Mouse (Mus musculus) kidney, postnatal 36 days (tissue): ENCODE measurements around the gene Tpgs1.

Experiments
- DNase-seq, 2 experiments: peaks; one replicate each; pipeline ENCODE4 v3.0.0; 2021 to 2022; ENCODE audit warnings: mixed read lengths in 2 of 2

Tpgs1 gene

DNA sequence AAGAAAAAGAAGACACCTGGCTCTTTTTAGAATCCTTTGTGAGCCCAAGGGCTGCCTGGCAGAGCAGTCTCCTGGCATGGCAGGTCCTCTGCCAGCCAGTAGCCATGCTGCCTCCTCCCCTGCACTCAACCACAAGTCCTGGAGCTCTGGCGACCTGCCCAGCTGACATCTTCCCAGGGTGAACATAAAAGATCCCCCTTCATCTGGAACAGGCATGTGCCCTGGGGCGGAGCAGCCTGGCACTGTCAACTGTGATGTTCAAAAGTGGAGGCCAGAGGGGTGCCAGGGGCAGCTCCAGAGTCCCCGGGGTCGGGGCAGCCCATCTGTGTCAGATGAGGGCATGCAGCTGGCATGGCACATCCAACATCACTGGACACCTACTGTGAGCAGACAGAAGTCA lies 45.8 kb downstream of the Tpgs1 start:
- DNase-seq, result no peak

GRCm38 (mm10) chr10:79716254-79716987 lies 47.3 kb downstream of the Tpgs1 start, which contains the start of gene Hcn2:
Gene Hcn2 (plus strand): TSS chr10:79716634.
- DNase-seq, result peak in 1 of 2 experiments; percentile 34

DNA sequence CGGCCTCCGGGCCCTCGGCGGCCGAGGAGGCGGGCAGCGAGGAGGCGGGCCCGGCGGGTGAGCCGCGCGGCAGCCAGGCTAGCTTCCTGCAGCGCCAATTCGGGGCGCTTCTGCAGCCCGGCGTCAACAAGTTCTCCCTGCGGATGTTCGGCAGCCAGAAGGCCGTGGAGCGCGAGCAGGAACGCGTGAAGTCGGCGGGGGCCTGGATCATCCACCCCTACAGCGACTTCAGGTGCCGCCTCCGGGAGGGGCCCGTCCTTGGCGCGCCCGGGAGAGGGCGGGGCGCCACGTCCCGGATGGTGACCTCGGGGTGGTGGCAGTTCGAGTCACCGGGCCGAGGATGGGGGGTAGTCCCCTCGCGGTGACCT lies 47.8 kb downstream of the Tpgs1 start:
- DNase-seq, result peak in 1 of 2 experiments; percentile 47

DNA sequence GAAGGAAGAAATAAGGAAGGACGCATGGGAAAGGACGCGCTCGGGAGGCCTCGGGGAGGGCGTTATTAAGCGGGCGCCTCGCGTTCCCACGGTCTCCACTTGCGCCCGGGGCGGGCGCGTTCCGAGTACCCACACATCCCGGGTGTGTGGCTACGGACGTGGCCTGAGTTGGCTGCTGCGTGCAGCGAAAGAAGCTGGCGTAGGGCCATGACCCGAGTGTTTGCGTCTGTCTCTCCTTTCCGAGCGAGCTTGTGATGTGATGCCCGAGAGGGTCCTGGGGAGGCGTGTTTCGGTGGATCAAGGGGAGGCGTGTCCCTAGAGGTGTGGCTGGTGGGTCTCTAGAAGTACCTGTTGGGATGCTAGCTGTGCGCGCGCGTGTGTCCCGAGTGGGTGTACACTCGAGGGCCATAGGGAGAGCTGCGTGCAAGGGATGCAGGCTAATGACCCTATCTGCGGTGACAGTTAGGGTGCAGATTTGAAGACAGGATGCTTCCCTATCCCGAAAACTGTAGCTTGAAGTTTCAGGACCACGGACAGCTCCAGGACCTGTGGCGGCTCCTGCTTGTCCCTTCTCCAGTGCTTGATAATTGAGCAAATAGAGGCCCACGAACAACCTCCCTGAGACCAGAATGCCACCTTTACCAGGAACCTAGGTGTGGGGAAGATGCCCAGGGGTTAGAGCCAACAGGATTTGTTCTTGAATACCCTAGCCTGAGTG lies 48.6 kb downstream of the Tpgs1 start:
- DNase-seq, result peak; percentile 74 to 92

GRCm38 (mm10) chr10:79721089-79721488 lies 51.9 kb downstream of the Tpgs1 start:
- no peak for DNase-seq

DNA sequence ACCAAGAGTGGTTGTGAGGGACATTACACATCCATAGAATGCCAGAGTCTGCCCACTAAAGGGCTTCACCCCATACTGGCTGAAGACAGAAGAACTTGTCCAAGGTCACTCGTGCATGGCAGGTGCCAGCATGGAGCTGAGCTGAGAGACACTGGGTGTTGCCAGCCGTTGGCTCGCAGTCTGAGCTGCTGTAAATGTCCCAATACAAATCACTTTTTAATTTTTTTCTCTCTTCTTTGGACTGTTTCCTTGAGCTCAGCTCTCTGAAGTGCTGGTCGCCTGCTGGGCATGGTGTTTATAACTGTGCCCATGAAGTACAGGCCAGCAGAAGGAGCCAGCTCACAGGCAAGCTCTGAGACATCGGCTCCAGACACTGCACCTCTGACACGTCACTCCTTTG lies 53.9 kb downstream of the Tpgs1 start:
- no peak for DNase-seq

DNA sequence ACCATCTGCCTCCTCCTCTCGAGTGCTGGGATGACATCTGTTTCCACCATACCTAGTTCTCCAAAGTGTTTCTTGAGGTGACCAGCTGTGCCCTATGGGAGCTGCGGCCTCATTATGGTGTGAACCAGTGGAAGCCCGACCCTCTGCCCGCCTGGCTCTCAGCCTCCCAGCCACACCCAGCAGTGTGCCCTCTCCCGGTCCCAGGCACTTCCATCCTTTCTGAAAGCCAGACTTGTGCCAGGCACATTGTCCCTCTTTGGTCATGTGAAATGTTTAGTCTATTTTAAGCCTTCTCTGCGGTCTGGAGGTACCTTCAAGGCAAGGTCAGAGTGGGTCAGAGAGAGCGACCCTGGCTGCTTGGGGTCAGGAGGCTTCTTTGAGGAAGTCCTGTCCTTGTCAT lies 54.5 kb downstream of the Tpgs1 start:
- DNase-seq, result no peak
